Mouse (Mus musculus): ENCODE measurements at regions not wholly inside any gene's neighbourhood (a gene's known extent, or its start where the extent isn't known, plus 50 kb on each side); places are given as distances from the start of the nearest gene placed in this dataset.

- DNase-seq = peak; percentile 60
Measured at GRCm38 (mm10) chr12:112235841-112236240, 89.8 kb downstream of the Kif26a start.

GRCm38 (mm10) chr12:112237061-112237490 is 91.1 kb downstream of the Kif26a start:
- no peak for DNase-seq

- DNase-seq = no peak
Measured at GRCm38 (mm10) chr12:112238834-112239233, 92.8 kb downstream of the Kif26a start.

- DNase-seq = no peak
Measured at GRCm38 (mm10) chr12:112241740-112242171, 95.7 kb downstream of the Kif26a start.

DNA sequence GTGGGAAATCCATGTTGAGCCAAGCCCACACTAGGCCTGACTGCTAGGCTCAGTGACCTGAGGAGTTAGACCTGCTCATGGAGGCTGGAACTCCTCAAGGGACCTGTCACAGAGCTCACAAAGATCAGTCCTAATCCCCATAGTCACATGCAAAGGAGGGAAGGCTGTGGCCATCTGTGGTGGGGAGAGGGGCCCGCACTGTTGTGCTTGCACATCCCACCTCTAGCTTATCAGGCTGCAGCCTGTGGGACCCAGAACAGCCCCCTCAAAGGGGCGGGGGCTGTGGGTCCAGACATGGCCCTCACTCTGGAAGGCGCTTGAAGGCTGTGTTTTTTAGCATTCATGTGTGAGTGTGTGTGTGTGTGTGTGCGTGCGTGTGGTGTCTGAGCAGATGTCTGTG is 97.2 kb downstream of the Kif26a start:
- no peak for DNase-seq

DNA sequence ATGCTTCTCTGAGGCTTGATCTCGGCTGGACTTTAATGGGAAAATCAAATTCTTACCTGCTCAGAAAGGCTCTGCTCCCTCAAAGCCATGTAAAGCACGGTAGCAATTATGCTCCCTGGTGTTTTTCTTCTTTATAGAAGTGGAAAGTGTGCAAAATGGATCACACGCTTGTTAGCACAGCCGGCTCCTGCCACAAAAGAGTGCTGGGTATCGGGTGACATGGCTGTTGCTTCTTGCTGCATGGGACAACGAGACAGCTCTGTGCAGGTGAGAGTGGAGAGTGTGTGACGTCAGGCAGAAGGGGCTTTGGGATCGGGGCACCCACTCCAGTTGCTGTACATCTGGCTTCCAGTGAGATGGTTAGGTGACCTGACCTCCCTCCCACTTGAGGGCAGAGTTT is 104.9 kb downstream of the Kif26a start:
- no peak for DNase-seq

DNA sequence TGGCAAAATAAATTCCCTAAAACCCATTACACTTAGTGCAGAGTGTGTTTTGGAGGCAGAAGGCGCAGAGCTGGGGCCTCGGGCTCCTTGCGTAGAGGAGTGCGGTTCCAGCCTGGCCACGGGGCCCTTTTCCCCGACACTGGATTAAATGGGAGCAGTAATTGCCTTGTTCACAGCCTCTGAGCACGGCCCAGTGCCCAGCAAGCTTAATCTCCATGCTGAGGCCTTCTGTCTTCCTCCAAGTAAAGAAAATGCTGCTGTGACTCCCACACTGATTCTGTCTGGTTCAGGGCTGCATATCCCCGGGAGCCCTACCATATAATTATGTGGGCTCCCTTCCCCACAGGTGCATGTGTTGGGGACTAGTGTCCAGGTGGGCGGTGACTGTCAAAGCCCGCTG is 107.5 kb downstream of the Kif26a start:
- DNase-seq = no peak

DNA sequence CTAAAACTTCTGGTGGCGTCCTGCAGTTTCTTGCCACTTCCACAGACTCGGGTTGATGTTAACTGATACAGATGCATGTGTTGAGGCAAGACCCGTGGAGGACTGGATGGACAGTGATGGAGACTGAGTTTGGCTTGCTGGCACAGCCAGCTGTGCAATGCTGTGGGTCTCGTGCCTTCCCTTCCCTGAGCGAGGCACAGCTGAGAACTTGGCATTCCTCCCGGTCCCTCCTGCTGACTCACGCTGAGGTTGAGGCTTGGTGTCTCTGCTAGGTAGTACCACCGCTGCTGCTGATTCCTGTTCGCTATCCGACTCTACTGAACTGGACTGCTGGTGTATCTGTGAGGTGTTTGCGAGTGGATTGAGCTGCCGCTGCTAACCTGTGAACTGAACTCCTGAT is 109.2 kb downstream of the Kif26a start:
- no peak for DNase-seq

- no peak for DNase-seq
Measured at GRCm38 (mm10) chr12:112257691-112258090, 111.7 kb downstream of the Kif26a start.

DNA sequence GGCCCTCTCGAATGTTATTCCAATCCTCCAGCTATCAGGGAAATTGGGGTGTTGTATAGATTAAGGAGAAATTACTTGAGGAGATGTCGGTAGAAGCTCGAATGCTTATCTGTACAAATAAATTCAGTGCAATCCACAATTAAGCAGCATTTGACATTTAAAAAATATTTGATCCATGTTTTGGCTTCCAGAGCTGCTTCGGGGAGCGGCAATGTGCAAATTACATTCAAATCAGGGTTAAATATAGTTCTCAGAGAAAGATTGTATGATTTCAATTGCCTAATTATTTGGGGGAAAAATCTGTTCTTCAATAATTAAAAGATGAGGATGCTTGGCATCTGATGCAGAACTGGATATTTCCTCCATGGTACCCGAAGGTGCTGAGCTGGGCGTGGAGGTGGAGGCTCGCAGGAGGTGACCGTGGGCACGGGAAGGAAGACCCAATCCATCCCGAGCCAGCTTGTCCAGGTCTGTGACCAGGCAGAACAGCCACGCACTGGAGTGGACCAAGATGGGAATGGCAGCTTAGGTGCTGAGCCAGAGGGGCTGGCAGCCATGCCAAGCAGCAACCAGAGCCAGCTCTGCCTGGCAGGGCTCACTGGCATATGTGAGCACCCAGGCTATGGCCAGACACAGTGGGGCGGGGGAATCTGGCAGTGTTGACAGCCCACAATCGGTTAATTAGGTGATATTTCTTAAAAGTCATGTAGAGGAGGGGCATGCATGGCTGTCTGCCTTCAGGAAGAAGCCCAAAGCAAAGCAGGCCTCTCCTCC is 117.5 kb downstream of the Kif26a start:
- no peak for DNase-seq

DNA sequence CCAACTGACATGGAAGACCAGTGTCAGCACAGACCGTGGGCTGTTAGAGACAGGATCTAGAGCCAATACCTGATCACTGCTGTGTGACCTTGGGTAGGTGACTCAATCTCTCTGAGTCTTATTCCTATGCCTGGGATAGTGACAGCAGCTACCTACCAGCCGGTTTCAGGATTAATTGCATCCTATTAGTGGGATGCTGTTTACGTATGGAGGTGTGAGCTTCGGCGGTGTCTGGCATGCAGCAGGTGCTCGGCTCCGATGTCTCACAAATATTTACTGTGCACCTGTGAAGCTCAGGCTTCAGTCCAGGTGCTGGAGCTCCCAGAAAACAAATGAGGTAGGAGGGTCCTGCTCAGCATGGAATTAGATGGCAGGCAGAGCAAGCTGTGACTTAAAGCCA is 118.2 kb downstream of the Kif26a start:
- no peak for DNase-seq

DNA sequence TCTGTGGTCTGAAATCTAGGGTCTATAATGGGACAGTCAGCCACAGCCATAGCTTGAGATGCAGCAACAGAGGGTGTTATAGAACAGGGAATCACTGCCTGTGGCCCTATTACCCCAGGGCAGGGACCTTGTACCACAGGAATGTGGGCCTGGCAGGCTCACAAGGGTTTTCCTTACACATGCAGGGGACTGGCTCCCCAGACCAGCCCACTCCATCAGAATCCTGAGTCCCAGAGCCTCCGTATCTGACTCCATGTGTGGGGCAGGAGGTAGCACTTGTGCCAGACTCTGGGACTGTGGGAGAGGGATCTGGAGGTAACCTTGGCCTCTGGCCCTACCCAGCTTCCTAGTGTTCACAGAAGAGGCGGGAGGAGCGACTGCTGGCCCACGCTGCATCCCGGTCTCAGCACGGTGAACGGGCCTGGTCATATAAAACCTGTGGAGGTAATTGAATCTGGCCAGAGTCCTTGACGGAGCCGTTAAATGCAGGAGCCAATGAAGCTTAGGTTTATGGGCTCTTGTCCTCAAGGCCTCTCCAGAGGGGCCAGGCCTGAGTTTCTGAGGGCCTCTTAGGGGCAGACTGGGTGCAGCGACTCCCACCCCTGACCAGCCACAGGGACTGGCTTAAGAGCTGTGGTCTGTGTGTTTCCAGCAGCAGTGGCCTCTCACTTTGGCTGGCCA is 119.4 kb downstream of the Kif26a start:
- DNase-seq = no peak

DNA sequence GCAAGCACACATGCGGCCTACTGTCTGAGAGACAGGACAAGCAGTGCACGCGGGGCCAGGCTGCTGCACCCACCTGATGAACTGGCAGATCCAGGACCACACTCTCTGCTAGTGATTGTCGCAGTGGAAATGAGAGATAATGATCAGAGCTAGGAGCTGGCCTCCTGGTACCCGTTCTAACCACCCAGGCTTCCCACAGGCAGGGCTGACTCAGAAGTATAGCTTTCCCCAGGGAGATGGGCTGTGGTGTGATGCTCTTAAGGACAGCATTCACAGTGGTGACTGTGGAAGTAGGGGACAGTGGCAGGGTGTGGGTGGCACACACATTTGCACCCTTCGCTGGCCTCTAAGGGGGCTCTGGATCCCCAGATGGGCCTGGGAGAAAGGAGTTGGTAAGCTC is 128.0 kb downstream of the Kif26a start:
- DNase-seq = no peak

DNA sequence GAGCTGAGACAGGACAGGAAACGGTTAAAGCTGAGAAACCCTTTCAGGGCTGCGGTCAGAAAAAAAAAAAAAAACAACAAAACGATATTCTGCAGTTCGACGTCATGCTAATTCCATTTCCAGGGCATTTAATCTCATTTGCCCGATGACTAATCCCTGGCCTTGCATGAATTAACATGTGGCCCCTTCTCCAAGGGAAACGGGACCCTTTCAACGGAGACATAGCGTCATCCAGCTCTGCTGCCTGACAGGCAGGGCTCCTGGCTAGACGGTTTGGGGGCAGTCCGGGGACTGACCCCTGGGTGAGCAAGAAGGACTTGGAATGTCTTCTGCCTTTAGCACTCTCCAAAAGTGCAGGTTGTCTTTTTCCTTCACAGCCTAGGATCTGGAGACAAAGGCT is 128.7 kb downstream of the Kif26a start:
- DNase-seq = no peak

DNA sequence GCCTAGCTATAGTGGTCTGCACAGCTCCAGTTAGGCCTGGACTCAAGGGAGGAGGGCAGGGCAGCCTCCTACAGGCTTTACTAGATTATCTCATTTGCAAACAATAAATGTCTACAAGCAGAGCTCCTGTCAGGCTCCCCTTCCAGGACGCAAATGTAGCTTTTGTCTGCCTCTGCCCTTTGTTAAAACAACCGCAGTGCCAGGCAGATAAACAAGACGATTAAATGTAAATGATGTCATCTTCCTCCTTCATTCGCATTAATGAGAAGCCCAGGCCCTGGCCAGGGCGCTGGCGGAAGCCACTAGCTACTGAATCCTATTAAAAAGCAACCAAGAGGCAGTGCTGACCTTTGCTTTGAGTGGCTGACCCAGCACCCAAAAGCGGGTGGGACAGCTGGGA is 130.6 kb downstream of the Kif26a start:
- DNase-seq = no peak

- DNase-seq = no peak
Measured at GRCm38 (mm10) chr12:112277511-112277910, 131.5 kb downstream of the Kif26a start.

DNA sequence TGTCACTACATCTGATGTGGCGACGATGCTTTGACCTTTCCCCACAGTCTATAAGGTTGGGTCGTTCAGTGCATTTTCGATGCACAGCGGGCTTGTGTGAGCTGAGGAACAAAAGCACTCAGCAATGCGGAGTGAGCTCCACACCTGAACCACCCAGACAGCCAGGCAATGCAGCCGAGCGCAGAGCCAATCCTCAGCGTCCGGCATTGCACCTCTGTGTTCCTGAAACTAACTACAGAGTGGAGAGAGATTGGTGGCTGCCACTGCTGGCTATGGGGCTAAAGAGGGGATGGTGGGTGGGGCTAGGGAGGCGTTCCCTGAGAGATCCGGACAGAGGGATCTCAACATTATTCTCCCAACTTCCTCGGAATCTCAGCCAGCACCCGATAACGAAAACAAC is 139.1 kb downstream of the Kif26a start:
- DNase-seq = no peak

- no peak for DNase-seq
Measured at GRCm38 (mm10) chr12:112288786-112289185, 142.8 kb downstream of the Kif26a start.

DNA sequence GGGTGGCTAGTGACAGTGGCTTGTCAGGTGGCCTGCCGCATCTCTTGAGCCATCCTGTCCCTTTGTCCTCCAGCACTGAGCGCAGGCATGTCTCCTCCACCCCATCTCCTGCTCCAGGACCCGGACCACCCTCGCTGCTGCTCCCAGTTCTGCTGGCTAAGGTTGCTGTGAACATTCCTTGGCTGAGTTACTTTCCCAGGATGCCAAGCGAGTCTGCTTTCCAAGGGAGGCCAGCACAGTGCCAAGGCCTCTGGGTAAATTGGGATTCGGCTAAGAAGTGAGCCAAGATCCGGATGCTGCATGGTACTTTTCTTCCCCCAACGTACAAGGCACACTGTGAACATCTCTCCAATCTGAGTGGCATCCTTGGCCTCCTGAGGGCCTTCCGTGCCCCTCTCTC is 144.3 kb downstream of the Kif26a start:
- DNase-seq = no peak

- no peak for DNase-seq
Measured at GRCm38 (mm10) chr12:112291748-112292561, 145.9 kb downstream of the Kif26a start.

GRCm38 (mm10) chr12:112293105-112293504 is 147.1 kb downstream of the Kif26a start:
- no peak for DNase-seq

GRCm38 (mm10) chr12:112295337-112295941 is 149.4 kb downstream of the Kif26a start:
- DNase-seq = no peak

- DNase-seq = no peak
Measured at GRCm38 (mm10) chr12:112298521-112298920, 152.5 kb downstream of the Kif26a start.
